Mouse (Mus musculus) urinary bladder, postnatal 10 days (tissue): ENCODE results near the gene Zdhhc20.
A peak's percentile ranks its signal among the peaks of the same experiment; 100 is the strongest.
"Not testable (repeated sequence)": the region's sequence is repeated elsewhere in the genome, so short reads cannot be mapped to it uniquely, and the experiment has no call there.

Experiments
- DNase-seq: peaks from one replicate; pipeline ENCODE4 v3.0.0; 2022; ENCODE audit warnings: low spot score

Zdhhc20 gene

GRCm38 (mm10) chr14:57890011-57890842 is at the start of gene Zdhhc20:
Gene Zdhhc20, minus strand, starts transcription at chr14:57890276.
- DNase-seq = peak; percentile 71

GRCm38 (mm10) chr14:57937297-57937696 is 47.2 kb upstream of the Zdhhc20 start:
- DNase-seq = no peak

GRCm38 (mm10) chr14:57934666-57935065 is 44.6 kb upstream of the Zdhhc20 start:
- no peak for DNase-seq

- no peak for DNase-seq
These were observed 43.5 kb upstream of the Zdhhc20 start for GRCm38 (mm10) chr14:57933608-57934007.

- DNase-seq = no peak
These were observed 42.9 kb upstream of the Zdhhc20 start for GRCm38 (mm10) chr14:57932881-57933443.

- no peak for DNase-seq
These were observed 31.5 kb upstream of the Zdhhc20 start for GRCm38 (mm10) chr14:57921428-57922131.

GRCm38 (mm10) chr14:57920568-57921310 is 30.7 kb upstream of the Zdhhc20 start:
- no peak for DNase-seq

- no peak for DNase-seq
These were observed 29.2 kb upstream of the Zdhhc20 start for GRCm38 (mm10) chr14:57919148-57919875.

GRCm38 (mm10) chr14:57915341-57915740 is 25.3 kb upstream of the Zdhhc20 start:
- DNase-seq = no peak

- not testable (repeated sequence) for DNase-seq
These were observed 22.3 kb upstream of the Zdhhc20 start for GRCm38 (mm10) chr14:57912211-57913007.

- not testable (repeated sequence) for DNase-seq
These were observed 21.7 kb upstream of the Zdhhc20 start for GRCm38 (mm10) chr14:57911787-57912186.

GRCm38 (mm10) chr14:57911316-57911715 is 21.2 kb upstream of the Zdhhc20 start:
- DNase-seq = no peak

GRCm38 (mm10) chr14:57910501-57911068 is 20.5 kb upstream of the Zdhhc20 start:
- peak; percentile 57 for DNase-seq

GRCm38 (mm10) chr14:57909297-57909696 is 19.2 kb upstream of the Zdhhc20 start:
- no peak for DNase-seq

GRCm38 (mm10) chr14:57908431-57908830 is 18.4 kb upstream of the Zdhhc20 start:
- DNase-seq = no peak

- DNase-seq = no peak
These were observed 11.9 kb upstream of the Zdhhc20 start for GRCm38 (mm10) chr14:57901998-57902397.

- no peak for DNase-seq
These were observed 6.8 kb upstream of the Zdhhc20 start for GRCm38 (mm10) chr14:57896882-57897281.

GRCm38 (mm10) chr14:57896088-57896871 is 6.2 kb upstream of the Zdhhc20 start:
- not testable (repeated sequence) for DNase-seq

GRCm38 (mm10) chr14:57894346-57894745 is 4.3 kb upstream of the Zdhhc20 start:
- DNase-seq = no peak
